ENCODE assay signal across 9 mouse cellular contexts in the genomic region with DNA sequence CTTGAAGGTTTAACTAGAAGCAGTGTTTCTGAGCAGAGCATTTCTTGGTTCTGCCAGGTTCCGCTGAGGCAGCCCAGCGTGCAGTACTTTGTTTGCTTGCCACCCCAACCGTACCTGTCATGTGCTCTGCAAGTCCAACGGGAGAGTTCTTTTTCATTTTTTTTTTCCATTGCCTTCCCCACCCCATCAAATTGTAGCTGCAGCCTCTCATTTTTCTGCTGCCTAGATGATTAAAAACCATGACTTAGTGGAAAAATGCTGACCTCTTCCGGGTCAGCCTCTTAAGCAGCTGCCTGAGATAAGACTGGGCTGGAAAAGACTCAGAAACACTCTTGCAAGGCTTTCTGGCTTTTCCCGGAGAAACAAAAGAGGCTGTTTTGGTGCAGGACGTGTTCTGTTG. TPM values are rescaled to one million over a fixed set of nuclear protein-coding genes. Genes with fewer than 3 reads are reported as not detected.
DNase-seq lines count a peak whose midpoint lies in the region; ATAC-seq and TF ChIP-seq lines count a peak whose summit lies in the region.
"Had no signal": no experiment of that assay in that cellular context is flagged by ENCODE, and none has a peak within 500 bp of the region (broad histone marks: within the 10 kb centered on the region; RNA-seq: fewer than 3 reads in every experiment).

No protein-coding gene starts in this region.

- H3K4me2 ChIP-seq in heart, embryonic 15.5 days = peak overlapping the region; percentile 35
- H3K4me2 ChIP-seq: embryonic facial prominence, embryonic 15.5 days had no signal

- peak; percentile 12 for ATAC-seq in activated CD4-positive, CD25-positive, alpha-beta regulatory T cell, adult 4 months
- no peak for ATAC-seq in heart, embryonic 15.5 days (replicated peaks; ENCODE audit: insufficient number of reproducible peaks, insufficient read depth, low FRiP score, low read depth)

- WGBS in liver, adult 2 months = 37% methylated on average over 7 of the region's 7 CpGs
- 27% methylated on average over 7 of the region's 7 CpGs for WGBS in heart, embryonic 15.5 days

- no peaks in the 10 kb centered on the region for H3K36me3 ChIP-seq in liver, adult 2 months (ENCODE audit: control insufficient read depth, insufficient read depth, low read length)
- H3K36me3 ChIP-seq in heart, embryonic 15.5 days = peaks cover 29% of the 10 kb centered on the region

- H3K9me3 ChIP-seq in heart, embryonic 15.5 days (replicated peaks) = no peaks in the 10 kb centered on the region

- no peak for TF ChIP-seq POLR2A in liver, adult 2 months (IDR thresholded peaks at IDR 0.05; ENCODE audit: extremely low read depth, insufficient read depth, low read length)

- peaks cover 9% of the 10 kb centered on the region for H3K4me1 ChIP-seq in liver, adult 2 months (ENCODE audit: control insufficient read depth, insufficient read depth, low read length)
- peaks cover 86% of the 10 kb centered on the region for H3K4me1 ChIP-seq in heart, embryonic 15.5 days (replicated peaks)

- H3K4me3 ChIP-seq in liver, adult 2 months (ENCODE audit: insufficient read depth, low read depth, low read length) = no peak overlapping the region
- 0 out of 2 replicates have a peak overlapping the region, but pooled peaks have one; percentile 3 for H3K4me3 ChIP-seq in heart, embryonic 15.5 days
- H3K4me3 ChIP-seq: embryonic facial prominence, embryonic 15.5 days; midbrain, embryonic 10.5 days had no signal

- no peak overlapping the region for H3K9ac ChIP-seq in liver, adult 2 months (ENCODE audit: low read depth, low read length)
- H3K9ac ChIP-seq in heart, embryonic 15.5 days = peak overlapping the region; percentile 12; the same call in 1 of the 2 replicates
- H3K9ac ChIP-seq: embryonic facial prominence, embryonic 15.5 days had no signal

- no peaks in the 10 kb centered on the region for H3K27me3 ChIP-seq in liver, adult 2 months (ENCODE audit: control insufficient read depth, insufficient read depth, low read length)
- H3K27me3 ChIP-seq in heart, embryonic 15.5 days = no peaks in the 10 kb centered on the region
- H3K27me3 ChIP-seq: embryonic facial prominence, embryonic 15.5 days had no signal

- DNase-seq in liver, adult 2 months (ENCODE audit: extremely low read depth, low read depth, low spot score) = peak; percentile 54
- DNase-seq in liver = no peak
- DNase-seq in lung, postnatal 10 days = peak; percentile 57
- no peak for DNase-seq in left cerebral cortex, postnatal 25 days (ENCODE audit: low spot score in 2 of 2)
- DNase-seq in cerebellum, postnatal 14 days = no peak

- no peak for TF ChIP-seq CTCF in liver, adult 2 months (IDR thresholded peaks at IDR 0.05; ENCODE audit: low read depth, low read length)

- intact Hi-C loops in left cerebral cortex, postnatal 25 days (cut with DNase I) = no loop called here

- H3K27ac ChIP-seq in liver, adult 2 months (replicated peaks; ENCODE audit: insufficient read depth, low read depth, low read length) = peak overlapping the region; percentile 66
- H3K27ac ChIP-seq in heart, embryonic 15.5 days = peak overlapping the region; percentile 82
- H3K27ac ChIP-seq: embryonic facial prominence, embryonic 15.5 days; midbrain, embryonic 10.5 days had no signal

- H3K79me2 ChIP-seq in liver, adult 2 months (ENCODE audit: control insufficient read depth, insufficient read depth, low read length) = no peaks in the 10 kb centered on the region

RNA-seq across cellular contexts. Expression of a gene that starts 17.8 kb away (rescaled TPM):
- total RNA-seq in liver, adult 2 months (2014; rRNA removed) = 3.6 and 5.1 TPM in 2 replicates
- 9.6 and 9.8 TPM in 2 replicates for polyA plus RNA-seq in liver, adult 2 months (2012; rRNA removed)
- polyA plus RNA-seq in activated CD4-positive, CD25-positive, alpha-beta regulatory T cell, adult 4 months (2017; shearing (Covaris generic)) = 10 to 100 TPM; 24.2 to 29.3 TPM
- 23.2 and 29.0 TPM in 2 replicates for polyA plus RNA-seq in heart, embryonic 15.5 days (2015; fragmentation: Nextera tagmentation; extraction: Ambion mirVana)
- total RNA-seq in left cerebral cortex, postnatal 25 days (2021) = 10 to 100 TPM; 37.0 to 37.3 TPM

Comparison
In these comparisons a context has a peak if more than half of its experiments do, and no peak if none do; other contexts are left out.
1. DNase-seq: peak in liver, adult 2 months (single experiment) and lung, postnatal 10 days (single experiment); none in liver (single experiment), left cerebral cortex, postnatal 25 days (0 of 2) and cerebellum, postnatal 14 days (0 of 2).